Mouse (Mus musculus) midbrain, embryonic 11.5 days (tissue): Measurements from ENCODE around the gene Dscaml1. TPM values are rescaled to one million over a fixed set of nuclear protein-coding genes. Genes with fewer than 3 reads are reported as not detected.

Experiments
- ATAC-seq: fragments of 200-750 bp; cut with Nextera tagmentation; 2 replicates; pipeline ENCODE4 v1.8.0; 2017; ENCODE audit warnings: moderate TSS enrichment, moderate library complexity; ENCODE audit not compliant: low FRiP score
- DNase-seq: peaks from one replicate; pipeline ENCODE4 v3.0.0; 2015; ENCODE audit warnings: low spot score; ENCODE audit errors: missing footprints
- H3K27ac ChIP-seq: fragments of 300-500 bp; sonication (generic); 2 replicates; pipeline ENCODE4 v1.5.1; 2014; ENCODE audit warnings: low read depth, low read length
- H3K27me3 ChIP-seq: fragments of 300-500 bp; sonication (generic); 2 replicates; pipeline ENCODE4 v1.6.1; 2014; ENCODE audit warnings: mild to moderate bottlenecking, low read length, moderate library complexity, mixed read lengths; ENCODE audit not compliant: control insufficient read depth, insufficient read depth
- H3K36me3 ChIP-seq: fragments of 300-500 bp; sonication (generic); 2 replicates; pipeline ENCODE4 v1.6.1; 2014; ENCODE audit warnings: mild to moderate bottlenecking, low read length, moderate library complexity, mixed read lengths; ENCODE audit not compliant: control insufficient read depth, insufficient read depth
- H3K4me1 ChIP-seq: fragments of 300-500 bp; sonication (generic); 2 replicates; pipeline ENCODE4 v1.6.1; 2014; ENCODE audit warnings: low read length; ENCODE audit not compliant: control insufficient read depth, insufficient read depth
- H3K4me2 ChIP-seq: fragments of 300-500 bp; sonication (generic); 2 replicates; pipeline ENCODE4 v1.6.1; 2014; ENCODE audit warnings: mild to moderate bottlenecking, moderate library complexity
- H3K4me3 ChIP-seq: fragments of 300-500 bp; sonication (generic); 2 replicates; pipeline ENCODE4 v1.5.1; 2014; ENCODE audit warnings: low read depth, low read length
- H3K9ac ChIP-seq: fragments of 300-500 bp; sonication (generic); 2 replicates; pipeline ENCODE4 v1.6.1; 2014; ENCODE audit warnings: low read length
- H3K9me3 ChIP-seq: fragments of 300-500 bp; sonication (generic); 2 replicates; pipeline ENCODE4 v1.6.1; 2016; ENCODE audit warnings: low read length; ENCODE audit not compliant: control insufficient read depth
- WGBS: fragments of 180-500 bp; shearing (Covaris S2); extraction: QIAGEN DNeasy Blood & Tissue Kit; methylation state at CpG from one replicate; pipeline ENCODE4 v1.1.7; 2014; 5-methylcytosine and 5-hydroxymethylcytosine counted together
- polyA plus RNA-seq: library from polyadenylated mRNA; unstranded; fragments of >200 nt; fragmentation: Nextera tagmentation; extraction: Ambion mirVana; gene quantifications from 2 replicates; pipeline ENCODE4 v1.2.1, GENCODE M21; 2014

The Dscaml1 gene
- polyA plus RNA-seq, 1 experiment from 2014 or later: 0.74 TPM

DNA sequence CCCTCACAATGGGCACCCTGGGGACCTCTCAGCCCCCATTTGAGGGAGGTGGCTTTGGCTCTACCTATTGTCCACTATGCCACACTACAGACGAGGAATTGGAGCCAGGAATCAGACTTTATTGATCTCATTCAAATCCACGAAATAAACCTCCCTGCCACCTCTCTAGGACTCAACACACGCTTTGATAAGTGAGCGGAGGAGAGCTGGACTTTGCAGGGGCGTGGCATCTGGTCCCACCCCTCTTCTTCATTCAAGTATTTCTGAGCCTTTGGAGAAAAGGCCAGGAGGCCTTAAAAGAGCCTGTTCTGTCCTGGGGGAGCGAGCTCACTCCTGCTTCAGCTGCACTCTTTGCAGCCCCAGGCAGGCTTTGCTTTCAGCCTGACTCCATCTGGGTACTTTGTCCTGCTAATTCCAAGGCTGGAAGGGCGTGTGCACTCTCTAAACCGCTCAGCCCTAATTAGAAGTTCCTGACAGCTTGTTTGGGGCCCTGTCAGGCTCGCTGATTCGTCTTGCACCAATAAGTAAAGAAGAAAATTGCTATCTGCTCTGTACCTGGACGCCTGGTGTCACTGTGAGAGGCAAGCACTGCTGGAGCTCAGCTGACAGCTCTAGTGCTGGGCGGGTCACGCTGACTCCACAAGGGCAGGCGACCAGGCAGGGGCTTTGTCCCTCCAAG is 75.7 kb downstream of the Dscaml1 start:
- H3K27ac ChIP-seq: no peak overlapping the region; the same call in 1 of the 2 replicates
- H3K9me3 ChIP-seq: no peaks in the 10 kb centered on the region
- no peaks in the 10 kb centered on the region for H3K36me3 ChIP-seq
- H3K27me3 ChIP-seq: no peaks in the 10 kb centered on the region
- H3K4me1 ChIP-seq: peaks cover 13% of the 10 kb centered on the region
- H3K4me2 ChIP-seq: no peak overlapping the region
- DNase-seq (peak; percentile 88), ATAC-seq (peak; percentile 27; the same call in 1 of the 2 replicates)
- no peak overlapping the region for H3K4me3 ChIP-seq
- H3K9ac ChIP-seq: 0 out of 2 replicates have a peak overlapping the region, but pooled peaks have one; percentile 20
- WGBS: 9% methylated on average over 14 of the region's 14 CpGs

DNA sequence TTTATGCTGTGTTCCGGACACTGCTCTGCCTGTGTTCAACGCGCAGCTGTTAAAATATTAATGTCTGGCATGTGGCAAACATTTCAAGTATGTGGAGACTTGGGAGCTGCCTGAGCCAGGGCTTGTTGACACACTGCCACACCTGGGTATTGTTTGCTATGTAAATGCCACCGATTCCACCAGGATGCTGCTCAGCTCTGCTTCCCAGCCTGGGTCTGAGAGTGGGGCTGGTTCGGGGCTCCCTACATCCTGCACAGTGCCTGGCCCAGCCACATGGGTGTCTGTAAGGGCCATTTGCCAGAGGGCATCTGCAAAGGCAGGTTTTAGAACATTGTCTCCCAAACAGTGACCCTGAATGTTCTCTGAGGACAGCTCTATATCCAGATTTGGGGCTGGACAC is 78.5 kb downstream of the Dscaml1 start:
- no peak overlapping the region for H3K9ac ChIP-seq
- H3K9me3 ChIP-seq: no peaks in the 10 kb centered on the region
- no peak for DNase-seq
- H3K27me3 ChIP-seq: no peaks in the 10 kb centered on the region
- WGBS: 67% methylated on average over 5 of the region's 5 CpGs
- H3K4me1 ChIP-seq: peaks cover 13% of the 10 kb centered on the region
- H3K4me2 ChIP-seq: no peak overlapping the region
- H3K4me3 ChIP-seq: no peak overlapping the region
- H3K27ac ChIP-seq: no peak overlapping the region
- ATAC-seq: peak; percentile 33; the same call in 1 of the 2 replicates
- no peaks in the 10 kb centered on the region for H3K36me3 ChIP-seq

DNA sequence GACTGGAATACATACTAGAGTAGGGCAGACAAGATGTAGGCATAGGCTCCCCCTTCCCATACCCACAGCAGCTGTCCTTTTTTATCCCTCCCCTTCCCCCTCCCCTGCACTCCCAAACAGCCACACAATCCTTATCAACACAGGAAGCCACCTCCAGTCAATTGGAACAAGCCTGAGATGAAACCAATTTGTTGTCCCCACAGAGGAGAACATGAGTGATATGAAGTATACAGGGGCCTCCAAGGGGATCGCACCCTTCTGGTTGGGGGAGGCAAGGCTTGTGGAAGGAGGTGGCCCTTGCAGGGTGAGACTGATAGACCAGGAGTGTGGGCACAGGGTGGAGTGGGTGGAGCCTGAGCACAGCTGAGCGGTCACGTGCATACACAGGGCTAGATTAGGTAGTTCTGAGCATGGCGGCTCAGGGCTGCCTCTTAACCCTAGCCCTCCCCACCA is 79.1 kb downstream of the Dscaml1 start:
- H3K4me1 ChIP-seq: peaks cover 13% of the 10 kb centered on the region
- H3K36me3 ChIP-seq: no peaks in the 10 kb centered on the region
- WGBS: 64% methylated on average over 4 of the region's 4 CpGs
- H3K4me3 ChIP-seq: no peak overlapping the region
- no peaks in the 10 kb centered on the region for H3K9me3 ChIP-seq
- H3K27me3 ChIP-seq: no peaks in the 10 kb centered on the region
- H3K9ac ChIP-seq: no peak overlapping the region
- DNase-seq: no peak
- no peak overlapping the region; the same call in 1 of the 2 replicates for H3K27ac ChIP-seq
- no peak overlapping the region for H3K4me2 ChIP-seq
- ATAC-seq: peak; percentile 61; the same call in 1 of the 2 replicates

DNA sequence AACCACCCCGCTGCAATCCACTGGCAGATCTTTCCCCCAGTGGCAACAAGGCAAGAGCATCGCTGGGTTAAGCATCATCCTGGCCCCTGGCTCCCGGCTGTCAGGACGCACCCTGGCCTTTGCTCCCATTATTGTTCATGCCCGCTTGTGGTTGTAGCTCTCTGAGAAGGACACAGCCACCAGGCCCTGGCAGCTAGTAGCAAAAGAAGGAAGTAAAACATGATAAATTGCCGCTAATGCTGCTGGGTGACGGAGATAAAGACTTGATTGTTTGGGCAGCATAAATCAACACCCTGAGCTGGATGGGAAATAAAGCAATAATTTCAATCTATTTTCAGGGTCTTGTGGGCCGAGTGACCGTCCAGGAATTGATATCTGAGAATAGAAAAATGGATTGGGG is 81.1 kb downstream of the Dscaml1 start:
- Histone ChIP-seq H3K9ac (no peak overlapping the region), H3K36me3 (no peaks in the 10 kb centered on the region), H3K4me1 (peaks cover 4% of the 10 kb centered on the region), H3K9me3 (no peaks in the 10 kb centered on the region), H3K27me3 (no peaks in the 10 kb centered on the region), H3K27ac (no peak overlapping the region), H3K4me2 (no peak overlapping the region), H3K4me3 (no peak overlapping the region)
- ATAC-seq (no peak), DNase-seq (no peak)
- 84% methylated on average over 9 of the region's 9 CpGs for WGBS

DNA sequence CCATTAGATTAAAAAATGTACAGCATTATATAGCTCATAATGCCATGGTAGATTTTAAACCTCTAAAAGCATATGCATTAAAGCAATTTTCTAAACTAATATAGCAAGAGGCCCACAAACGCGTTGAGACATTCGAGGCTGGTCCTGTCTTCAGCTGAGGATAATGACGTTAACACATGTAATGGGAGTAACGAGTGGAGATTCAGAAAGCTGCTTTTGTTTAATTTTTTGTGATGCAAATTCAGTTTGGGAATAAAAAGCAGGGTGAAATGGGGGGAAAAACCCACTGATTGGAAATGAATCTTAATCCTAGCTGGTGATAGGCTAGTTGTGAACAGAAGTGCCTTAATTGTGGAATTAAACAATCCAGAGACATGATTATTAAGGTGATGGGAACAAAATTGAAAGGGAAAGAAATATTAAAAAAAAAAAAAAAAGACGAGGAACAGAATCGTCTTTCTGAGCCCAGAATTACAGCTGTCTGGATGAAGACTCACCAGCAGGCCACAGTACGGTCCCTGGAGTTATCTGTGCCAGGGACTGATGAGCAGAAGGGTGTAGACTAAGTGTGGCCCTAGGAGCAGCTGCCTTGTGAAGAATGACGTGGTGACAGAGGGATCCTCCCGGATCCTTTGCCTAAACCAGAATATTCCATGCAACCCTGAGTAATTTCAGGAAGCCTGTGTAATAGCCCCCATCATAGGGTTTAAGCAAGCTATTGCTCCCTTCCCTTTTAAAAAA is 84.5 kb downstream of the Dscaml1 start:
- DNase-seq: no peak
- H3K4me1 ChIP-seq: no peaks in the 10 kb centered on the region
- no peak for ATAC-seq

DNA sequence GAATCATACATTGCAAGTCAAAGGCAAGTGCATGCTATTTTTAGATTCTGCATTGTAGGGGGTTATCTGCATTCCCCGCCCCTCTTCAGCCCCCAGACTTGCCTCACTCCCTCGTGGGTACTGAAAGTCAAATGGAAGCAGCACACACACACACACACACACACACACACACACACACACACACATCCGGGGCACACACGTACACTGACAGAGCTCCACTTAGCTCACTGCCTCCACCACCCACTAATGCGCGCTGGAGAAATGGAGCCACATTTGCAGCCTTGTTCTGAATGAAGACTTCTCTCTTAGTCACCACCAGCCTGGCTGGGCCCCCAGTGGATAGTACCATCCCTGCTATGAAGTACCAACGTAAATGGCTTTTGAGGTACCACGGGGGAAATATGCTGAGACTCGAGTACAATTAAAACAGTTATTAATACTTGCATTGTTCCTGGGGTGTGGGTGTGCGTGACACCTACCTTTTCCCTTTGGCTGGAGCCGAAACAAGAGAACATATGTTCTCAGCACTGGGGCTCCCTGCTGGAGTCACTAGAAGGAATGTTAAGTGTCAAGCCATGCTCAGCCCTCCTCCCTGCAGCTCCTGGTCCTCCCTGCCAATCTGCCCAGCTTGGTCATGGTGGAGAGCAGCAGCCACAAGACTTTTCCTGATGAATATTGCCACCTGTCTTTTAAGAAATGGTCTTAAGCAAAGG is 91.7 kb downstream of the Dscaml1 start:
- Histone ChIP-seq H3K4me1 (no peaks in the 10 kb centered on the region), H3K9ac (no peak overlapping the region), H3K9me3 (no peaks in the 10 kb centered on the region), H3K27ac (no peak overlapping the region), H3K27me3 (no peaks in the 10 kb centered on the region), H3K4me2 (no peak overlapping the region), H3K4me3 (no peak overlapping the region), H3K36me3 (no peaks in the 10 kb centered on the region)
- ATAC-seq (no peak), DNase-seq (no peak)
- WGBS: 84% methylated on average over 11 of the region's 11 CpGs

More for the DNA sequence above, 84.5 kb downstream of the Dscaml1 start:
- 72% methylated on average over 10 of the region's 10 CpGs for whole genome bisulfite sequencing
- no peak overlapping the region for H3K9ac ChIP-seq
- H3K27me3 ChIP-seq: no peaks in the 10 kb centered on the region
- no peaks in the 10 kb centered on the region for H3K36me3 ChIP-seq
- no peak overlapping the region for H3K4me2 ChIP-seq
- H3K27ac ChIP-seq: no peak overlapping the region
- no peak overlapping the region for H3K4me3 ChIP-seq
- no peaks in the 10 kb centered on the region for H3K9me3 ChIP-seq

DNA sequence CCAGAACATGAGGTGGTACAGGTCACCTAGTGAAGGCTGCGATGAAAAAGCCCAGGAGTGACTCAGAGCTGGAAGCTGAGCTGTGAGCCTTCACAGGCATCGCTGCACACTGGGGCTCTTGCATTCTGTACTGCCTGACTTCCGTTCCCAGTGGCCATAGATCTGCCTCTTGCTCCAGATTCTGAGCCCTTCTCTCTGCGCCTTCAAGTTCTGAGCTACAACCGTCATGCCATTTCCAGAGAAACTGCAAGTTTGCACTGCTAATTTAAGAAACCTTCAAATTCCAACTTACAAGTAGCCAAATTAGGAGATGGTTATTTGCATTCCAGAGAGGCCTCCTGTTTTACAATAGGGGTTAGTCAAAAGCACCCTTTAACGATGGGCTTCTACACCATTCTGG is 93.4 kb downstream of the Dscaml1 start:
- H3K27ac ChIP-seq: no peak overlapping the region
- H3K9me3 ChIP-seq: no peaks in the 10 kb centered on the region
- WGBS: 85% methylated on average over 6 of the region's 6 CpGs
- no peak overlapping the region for H3K4me2 ChIP-seq
- H3K4me3 ChIP-seq: no peak overlapping the region
- ATAC-seq (no peak), DNase-seq (no peak)
- H3K4me1 ChIP-seq: no peaks in the 10 kb centered on the region
- H3K27me3 ChIP-seq: no peaks in the 10 kb centered on the region
- no peak overlapping the region for H3K9ac ChIP-seq
- no peaks in the 10 kb centered on the region for H3K36me3 ChIP-seq

DNA sequence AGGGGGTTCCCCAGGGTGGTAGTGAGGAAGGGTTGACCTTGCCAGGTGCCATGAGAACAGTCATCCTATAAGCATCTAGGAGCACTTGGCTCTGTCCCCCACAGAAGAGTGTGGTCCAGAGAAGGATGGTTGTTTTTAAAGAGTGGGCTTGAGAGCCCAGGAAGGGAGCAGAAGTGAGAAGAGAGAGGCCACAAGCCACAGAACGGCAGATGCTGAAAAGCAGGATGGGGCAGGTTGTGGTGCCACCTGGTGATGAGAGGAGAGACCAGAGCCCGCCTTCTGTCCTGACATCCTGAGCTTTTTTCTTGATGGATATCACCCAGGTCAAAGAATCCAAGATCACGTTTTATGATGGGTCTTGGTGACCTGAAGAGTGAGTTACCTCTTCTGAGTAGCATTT is 96.4 kb downstream of the Dscaml1 start:
- Histone ChIP-seq H3K9ac (no peak overlapping the region), H3K36me3 (no peaks in the 10 kb centered on the region), H3K4me3 (no peak overlapping the region), H3K27me3 (no peaks in the 10 kb centered on the region), H3K4me2 (no peak overlapping the region), H3K27ac (no peak overlapping the region), H3K4me1 (no peaks in the 10 kb centered on the region), H3K9me3 (no peaks in the 10 kb centered on the region)
- DNase-seq (no peak), ATAC-seq (no peak)
- WGBS: 79% methylated on average over 3 of the region's 3 CpGs

DNA sequence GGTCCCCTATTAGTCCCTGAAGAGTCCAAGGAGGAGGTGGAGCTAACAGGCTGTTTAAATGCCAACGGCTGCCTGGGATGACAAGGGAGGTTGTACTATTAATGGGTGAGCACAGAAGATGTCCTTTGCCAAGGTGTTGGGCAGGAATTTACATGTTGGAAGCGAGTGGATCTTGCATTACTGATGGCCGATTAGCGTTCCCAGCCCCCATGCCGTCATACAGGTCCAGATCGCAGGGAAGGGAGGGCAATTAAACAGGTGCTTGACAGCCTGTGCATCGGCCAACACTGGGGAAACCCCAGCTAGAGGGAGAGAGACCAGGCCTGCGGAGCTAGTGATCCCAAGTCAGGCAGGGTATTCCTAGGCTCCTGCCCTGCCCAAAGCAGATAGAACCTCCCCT is 98.1 kb downstream of the Dscaml1 start:
- Histone ChIP-seq H3K27ac (no peak overlapping the region), H3K4me1 (no peaks in the 10 kb centered on the region), H3K9me3 (no peaks in the 10 kb centered on the region), H3K27me3 (no peaks in the 10 kb centered on the region), H3K9ac (no peak overlapping the region), H3K4me2 (no peak overlapping the region), H3K36me3 (no peaks in the 10 kb centered on the region), H3K4me3 (no peak overlapping the region)
- no peak for ATAC-seq
- DNase-seq: no peak
- WGBS: 86% methylated on average over 8 of the region's 8 CpGs
